Mouse (Mus musculus) heart, postnatal 0 days (tissue): ENCODE results near the gene Gm16253.
"Not testable (repeated sequence)": the region's sequence is repeated elsewhere in the genome, so short reads cannot be mapped to it uniquely, and the experiment has no call there.

ENCODE experiments used
- CTCF ChIP-seq: IDR thresholded peaks from 2 replicates; pipeline ENCODE4 v1.5.1; 2016; ENCODE audit warnings: antibody characterized with exemption, control low read depth, low read depth
- EP300 ChIP-seq: IDR thresholded peaks from 2 replicates; pipeline ENCODE4 v1.6.1; 2016; ENCODE audit warnings: antibody characterized with exemption, low read depth

DNA sequence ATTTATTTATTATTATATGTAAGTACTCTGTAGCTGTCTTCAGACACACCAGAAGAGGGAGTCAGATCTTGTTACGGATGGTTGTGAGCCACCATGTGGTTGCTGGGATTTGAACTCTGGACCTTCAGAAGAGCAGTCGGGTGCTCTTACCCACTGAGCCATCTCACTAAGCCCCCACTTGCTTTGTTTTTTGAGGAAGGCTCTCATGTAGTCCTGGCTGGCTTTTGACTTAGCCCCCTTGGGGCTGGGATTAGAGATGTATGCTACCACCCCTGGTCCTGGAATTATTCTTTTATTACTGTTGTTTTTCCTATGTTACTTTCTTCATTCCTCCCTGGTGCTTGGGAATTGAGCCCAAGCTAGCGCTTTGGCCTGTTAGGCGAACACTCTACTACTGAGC, 29.2 kb downstream of the Gm16253 start:
- not testable (repeated sequence) for TF ChIP-seq CTCF, EP300
